Mouse (Mus musculus) hindbrain, embryonic 10.5 days (tissue): ENCODE data around the gene Luc7l2. TPM values are rescaled to one million over a fixed set of nuclear protein-coding genes. Genes with fewer than 3 reads are reported as not detected.
A peak's percentile ranks its signal among the peaks of the same experiment; 100 is the strongest.

Experiments used
- DNase-seq: peaks from one replicate; pipeline ENCODE4 v3.0.0-alpha.2; 2017; ENCODE audit warnings: low spot score
- H3K27ac ChIP-seq: fragments of 300-500 bp; sonication (generic); 2 replicates; pipeline ENCODE4 v1.5.1; 2016; ENCODE audit warnings: mild to moderate bottlenecking, moderate library complexity
- H3K27me3 ChIP-seq: fragments of 300-500 bp; sonication (generic); 2 replicates; pipeline ENCODE4 v1.6.1; 2016; ENCODE audit warnings: mild to moderate bottlenecking; ENCODE audit not compliant: poor library complexity, insufficient read depth, severe bottlenecking
- H3K36me3 ChIP-seq: fragments of 300-500 bp; sonication (generic); 2 replicates; pipeline ENCODE4 v1.6.1; 2016; ENCODE audit warnings: mild to moderate bottlenecking, moderate library complexity
- H3K4me1 ChIP-seq: fragments of 300-500 bp; sonication (generic); replicated peaks from 2 replicates; pipeline ENCODE4 v1.6.1; 2016; ENCODE audit warnings: mild to moderate bottlenecking
- H3K4me3 ChIP-seq: fragments of 300-500 bp; sonication (generic); 2 replicates; pipeline ENCODE4 v1.5.1; 2016; ENCODE audit warnings: mild to moderate bottlenecking, moderate library complexity
- H3K9me3 ChIP-seq: fragments of 300-500 bp; sonication (generic); 2 replicates; pipeline ENCODE4 v1.6.1; 2016; ENCODE audit warnings: mild to moderate bottlenecking, moderate library complexity
- WGBS: fragments of 180-500 bp; shearing (Covaris S2); methylation state at CpG from one replicate; pipeline ENCODE4 v1.1.7; 2016; 5-methylcytosine and 5-hydroxymethylcytosine counted together
- polyA plus RNA-seq: library from polyadenylated mRNA; unstranded; fragments of >200 nt; fragmentation: Nextera tagmentation; extraction: Ambion mirVana; gene quantifications from 2 replicates; pipeline ENCODE4 v1.2.1, GENCODE M21; 2016

Gene Luc7l2
- 32.7 and 36.5 TPM in 2 replicates for polyA plus RNA-seq

DNA sequence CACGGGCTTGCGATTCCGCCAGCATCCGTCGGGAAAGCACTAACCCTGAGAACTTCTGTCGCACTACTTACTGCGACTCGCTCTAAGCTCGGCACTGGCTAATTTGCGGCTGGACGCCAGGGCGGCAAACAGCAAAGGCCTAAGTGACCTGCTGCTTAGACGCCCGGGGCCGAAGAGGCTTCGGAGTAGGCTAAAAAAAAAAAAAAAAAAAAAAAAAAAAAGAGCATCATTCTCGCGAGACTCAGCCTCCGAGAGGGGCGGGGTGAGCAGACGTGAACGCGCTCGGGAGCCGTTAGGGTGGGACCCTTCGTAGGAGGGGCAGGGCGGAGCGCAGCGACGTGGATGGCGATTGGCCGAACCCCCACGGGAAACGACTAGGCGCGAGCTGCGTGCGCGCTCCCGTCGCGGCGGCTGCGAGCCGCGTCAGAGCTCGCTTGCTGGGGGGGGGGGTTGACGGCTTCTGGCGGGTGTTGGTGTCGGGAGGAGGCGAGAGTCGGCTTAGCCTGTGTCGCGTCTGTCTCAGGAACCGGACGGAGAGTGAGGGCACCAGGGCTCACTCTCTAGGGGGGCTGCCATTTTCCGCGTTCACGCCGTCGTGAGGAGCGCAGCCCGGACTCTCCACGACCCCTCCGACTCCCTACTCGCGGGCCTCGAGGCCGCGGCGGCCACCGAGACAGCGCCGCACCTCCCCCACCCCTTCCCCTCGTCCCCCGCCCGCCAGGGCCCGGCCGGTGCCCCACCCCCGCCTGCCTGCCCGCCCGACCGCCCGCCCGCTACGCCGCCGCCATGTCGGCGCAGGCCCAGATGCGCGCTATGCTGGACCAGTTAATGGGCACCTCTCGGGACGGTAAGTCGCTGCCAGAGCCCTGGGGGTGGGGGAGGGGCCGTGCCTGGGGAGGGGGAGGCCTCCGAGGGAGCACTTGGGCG lies at the start of gene Luc7l2:
Gene Luc7l2, plus strand, starts transcription at position 273 of the 927 bp plus-strand sequence.
- Histone ChIP-seq H3K27me3 (no peaks in the 10 kb centered on the region), H3K4me3 (peak within 1 kb of the TSS; percentile 87), H3K36me3 (peaks cover 13% of the 10 kb centered on the region), H3K27ac (peak within 1 kb of the TSS; percentile 100), H3K9me3 (no peaks in the 10 kb centered on the region), H3K4me1 (peaks cover 31% of the 10 kb centered on the region)
- DNase-seq: peak; percentile 97
- under 1% methylated on average over 97 of the region's 98 CpGs for WGBS

DNA sequence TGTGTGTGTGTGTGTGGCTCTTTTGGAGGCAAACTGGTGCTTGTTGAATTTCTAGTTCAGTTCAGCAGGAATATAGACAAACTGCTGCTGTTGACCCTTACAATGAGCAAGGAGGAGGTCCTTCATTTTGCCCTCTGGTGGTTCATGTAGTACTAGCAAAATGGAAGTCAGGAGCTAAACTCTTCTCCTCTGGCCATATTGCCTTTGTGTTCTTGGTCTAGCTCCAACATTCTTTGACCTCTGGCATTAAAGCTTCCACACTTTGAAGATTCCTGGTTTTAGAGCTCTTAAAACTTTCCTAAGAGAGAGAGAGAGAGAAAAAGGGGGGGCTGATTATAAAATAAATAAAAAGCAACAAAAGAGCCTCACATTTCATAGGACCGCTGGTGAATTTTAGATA lies 39.0 kb upstream of the Luc7l2 start:
- H3K36me3 ChIP-seq: no peaks in the 10 kb centered on the region
- no peak overlapping the region for H3K4me3 ChIP-seq
- no peak overlapping the region for H3K27ac ChIP-seq
- H3K27me3 ChIP-seq: no peaks in the 10 kb centered on the region
- no peaks in the 10 kb centered on the region for H3K9me3 ChIP-seq
- 96% methylated on average over 1 of the region's 1 CpGs for WGBS
- no peak for DNase-seq
- no peaks in the 10 kb centered on the region for H3K4me1 ChIP-seq

DNA sequence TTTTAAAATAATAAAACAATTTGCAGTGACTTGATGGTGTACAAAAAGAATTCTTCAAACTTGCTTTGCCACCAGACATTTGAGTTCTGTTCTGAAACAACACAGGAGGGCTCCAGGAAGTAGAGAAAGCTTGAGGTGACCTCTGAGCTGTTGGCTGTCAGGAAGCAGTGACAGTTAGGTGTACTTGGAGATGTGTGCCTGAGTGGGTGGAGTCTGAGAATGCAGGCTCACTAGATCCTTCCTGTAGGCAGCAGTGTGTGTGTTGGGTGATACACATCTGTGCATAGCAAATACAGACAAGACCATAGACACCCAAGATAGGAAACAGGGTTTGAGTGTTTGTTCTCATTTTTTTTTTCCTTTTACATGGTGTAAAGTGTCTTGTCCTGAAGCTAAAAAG lies 38.3 kb upstream of the Luc7l2 start:
- no peaks in the 10 kb centered on the region for H3K27me3 ChIP-seq
- H3K36me3 ChIP-seq: no peaks in the 10 kb centered on the region
- H3K4me3 ChIP-seq: no peak overlapping the region
- no peak for DNase-seq
- no peak overlapping the region for H3K27ac ChIP-seq
- H3K9me3 ChIP-seq: no peaks in the 10 kb centered on the region
- H3K4me1 ChIP-seq: no peaks in the 10 kb centered on the region

DNA sequence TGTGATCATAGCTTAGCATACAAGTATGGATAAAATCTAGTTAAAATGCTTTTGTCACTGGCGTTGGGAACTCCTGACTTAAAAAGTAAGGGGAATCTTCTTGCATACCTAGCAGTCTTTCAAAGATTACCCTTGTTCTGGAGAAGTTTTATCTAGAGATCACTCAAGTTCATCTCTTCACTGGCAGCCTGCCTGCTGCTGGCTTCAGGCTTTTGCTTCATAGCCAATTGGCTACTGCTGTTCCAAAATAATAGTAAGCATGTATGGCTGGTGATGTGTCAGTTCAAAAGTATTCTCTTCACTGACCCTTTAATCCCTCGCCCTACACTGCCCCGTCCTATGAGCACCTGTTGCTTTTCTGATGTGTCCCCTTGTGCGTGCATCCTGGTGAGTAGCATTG lies 35.9 kb upstream of the Luc7l2 start:
- Histone ChIP-seq H3K36me3 (no peaks in the 10 kb centered on the region), H3K9me3 (no peaks in the 10 kb centered on the region), H3K4me1 (no peaks in the 10 kb centered on the region), H3K27ac (no peak overlapping the region), H3K27me3 (no peaks in the 10 kb centered on the region), H3K4me3 (no peak overlapping the region)
- DNase-seq: no peak
- WGBS: 95% methylated on average over 4 of the region's 4 CpGs

DNA sequence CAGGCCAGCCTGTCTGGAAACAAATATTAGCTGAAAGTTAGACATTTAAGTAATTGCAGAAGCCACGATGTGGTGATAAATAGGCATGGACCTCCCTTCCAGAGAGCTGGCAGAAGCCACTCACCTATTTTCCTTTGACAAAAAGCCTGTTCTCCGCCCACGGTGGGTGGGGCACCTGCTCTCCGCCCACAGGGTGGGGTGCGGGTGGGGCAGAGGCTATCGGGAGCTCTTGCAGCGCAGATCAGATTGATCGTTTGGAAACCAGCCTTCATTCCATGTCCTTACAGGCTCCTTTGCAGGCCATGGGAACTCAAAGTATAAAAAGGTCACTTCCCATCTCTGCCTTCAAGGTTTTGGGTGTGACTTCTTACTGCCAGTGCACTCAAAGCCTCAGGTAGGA lies 27.3 kb upstream of the Luc7l2 start:
- Histone ChIP-seq H3K4me1 (peaks cover 6% of the 10 kb centered on the region; the same call in 1 of the 2 replicates), H3K27ac (no peak overlapping the region), H3K9me3 (no peaks in the 10 kb centered on the region), H3K27me3 (no peaks in the 10 kb centered on the region), H3K36me3 (peaks cover 11% of the 10 kb centered on the region; the same call in 1 of the 2 replicates), H3K4me3 (no peak overlapping the region)
- DNase-seq: no peak
- WGBS: 31% methylated on average over 8 of the region's 8 CpGs

DNA sequence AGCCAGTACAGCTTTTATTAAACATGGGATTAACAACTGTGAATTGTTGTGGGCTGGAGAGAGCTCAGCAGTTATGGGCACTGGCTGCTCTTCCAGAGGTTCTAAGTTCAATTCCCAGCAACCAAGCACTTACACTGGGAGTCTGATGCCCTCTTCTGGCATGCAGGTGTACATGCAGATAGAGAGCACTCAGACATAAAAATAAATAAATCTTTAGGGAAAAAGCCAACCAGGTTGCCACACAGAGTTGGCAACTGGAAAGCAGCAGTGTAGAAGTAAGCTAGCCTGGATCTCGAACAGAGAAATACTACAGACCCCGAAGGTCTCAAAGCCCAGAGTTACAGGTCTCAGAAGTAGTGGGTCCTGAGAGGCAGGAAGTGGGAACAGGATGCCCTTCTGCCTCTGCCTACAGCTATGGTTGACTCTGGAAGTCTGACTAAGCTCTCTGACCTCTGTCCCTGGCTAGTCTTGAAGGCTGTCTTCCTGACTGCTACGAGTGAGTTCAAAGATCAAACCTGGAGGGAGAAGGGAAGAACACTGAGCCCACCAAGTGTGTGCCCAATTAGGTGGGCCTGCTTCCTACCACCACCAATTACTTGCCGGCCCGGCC lies 19.8 kb upstream of the Luc7l2 start:
- Histone ChIP-seq H3K36me3 (no peaks in the 10 kb centered on the region), H3K27me3 (no peaks in the 10 kb centered on the region), H3K4me3 (no peak overlapping the region), H3K9me3 (no peaks in the 10 kb centered on the region), H3K27ac (no peak overlapping the region), H3K4me1 (peaks cover 19% of the 10 kb centered on the region)
- peak; percentile 31 for DNase-seq
- WGBS: 57% methylated on average over 5 of the region's 5 CpGs

DNA sequence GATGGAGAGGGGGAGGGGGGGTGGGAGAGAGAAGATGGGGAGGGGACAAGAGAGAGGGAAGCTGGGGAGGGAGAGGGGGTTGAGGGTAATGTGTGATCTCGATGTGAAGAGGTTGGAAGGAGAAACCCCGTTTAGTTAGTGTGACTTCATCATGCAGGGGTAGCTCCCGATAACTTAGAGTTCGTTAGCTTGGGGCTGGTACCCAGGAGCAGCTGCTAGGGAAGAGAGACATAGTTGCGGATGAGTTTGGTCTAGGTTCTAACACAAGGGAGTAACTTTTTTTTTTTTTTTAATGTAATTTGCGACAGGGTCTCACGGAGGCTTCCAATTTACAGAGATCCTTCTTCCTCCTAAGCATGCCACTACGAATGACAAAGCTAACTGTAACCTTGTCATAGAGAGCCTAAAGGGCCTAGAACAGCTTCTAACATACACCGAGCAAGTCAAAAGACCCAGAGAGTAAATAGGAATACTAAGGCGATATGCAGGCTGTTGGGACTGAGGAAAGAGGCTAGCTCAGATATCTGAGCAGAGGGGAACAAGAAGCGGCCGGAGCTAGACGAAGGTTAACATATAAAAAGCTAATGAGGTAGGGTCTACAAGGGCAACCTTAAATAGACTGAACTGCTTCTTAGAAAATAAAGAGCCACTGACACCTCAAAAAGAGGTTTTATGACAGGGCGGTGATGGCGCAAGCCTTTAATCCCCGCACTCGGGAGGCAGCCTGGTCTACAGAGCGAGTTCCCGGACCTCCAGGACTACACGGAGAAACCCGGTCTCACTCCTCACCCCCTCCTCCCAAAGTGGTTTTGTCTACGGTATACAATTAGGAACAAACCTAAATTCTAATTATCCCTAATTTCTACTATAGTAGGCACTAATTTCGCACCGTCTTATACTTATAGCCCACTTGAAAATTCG lies 18.4 kb upstream of the Luc7l2 start:
- Histone ChIP-seq H3K9me3 (no peaks in the 10 kb centered on the region), H3K4me3 (peak overlapping the region; percentile 89), H3K27me3 (no peaks in the 10 kb centered on the region), H3K27ac (peak overlapping the region; percentile 98), H3K36me3 (no peaks in the 10 kb centered on the region), H3K4me1 (peaks cover 19% of the 10 kb centered on the region)
- WGBS: 10% methylated on average over 25 of the region's 25 CpGs
- DNase-seq: peak; percentile 8

DNA sequence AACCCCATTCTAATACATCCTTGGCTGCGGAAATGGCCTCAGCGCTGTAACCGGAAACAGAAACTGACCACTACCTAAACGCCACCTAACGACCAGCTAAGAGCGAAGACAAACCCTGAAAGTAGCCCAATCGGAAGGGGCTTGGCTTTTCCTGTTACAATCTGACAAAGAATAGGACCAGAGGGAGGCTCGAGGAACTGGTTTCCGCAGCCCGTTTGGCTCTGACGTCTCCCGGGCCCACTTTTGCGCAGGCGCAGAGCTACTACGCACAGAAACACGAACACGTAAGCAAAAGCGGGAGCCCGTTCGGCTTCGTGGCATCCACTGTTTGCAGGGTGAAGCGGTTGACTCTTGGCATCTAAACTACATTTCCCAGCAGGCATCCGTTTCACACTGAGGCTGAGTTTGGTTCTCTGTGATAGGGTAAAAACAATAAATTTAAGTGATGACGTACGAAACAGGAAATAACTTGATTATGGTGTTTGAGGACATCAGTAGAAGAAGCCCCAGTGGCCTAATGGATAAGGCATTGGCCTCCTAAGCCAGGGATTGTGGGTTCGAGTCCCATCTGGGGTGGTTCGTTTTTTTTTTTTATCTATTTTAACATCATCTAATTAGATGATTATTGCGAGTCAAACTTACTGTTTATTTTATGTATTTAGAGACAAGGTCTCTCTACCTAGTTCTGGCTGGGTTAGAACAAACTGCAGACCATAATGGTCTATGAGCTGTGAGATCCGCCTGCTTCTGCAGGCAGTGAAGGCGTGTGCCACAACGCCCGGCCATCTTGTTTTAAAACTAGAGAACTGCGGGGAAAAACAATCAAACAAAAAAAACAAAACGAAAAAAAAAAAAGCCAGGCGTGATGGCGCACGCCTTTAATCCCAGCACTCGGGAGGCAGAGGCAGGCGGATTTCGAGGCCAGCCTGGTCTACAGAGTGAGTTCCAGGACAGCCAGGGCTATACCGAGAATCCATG lies 17.4 kb upstream of the Luc7l2 start, which contains the start of gene Fmc1:
Gene Fmc1, plus strand, starts transcription at position 75 of the 978 bp plus-strand sequence.
- Histone ChIP-seq H3K27ac (peak within 1 kb of the TSS; percentile 98), H3K9me3 (no peaks in the 10 kb centered on the region), H3K36me3 (no peaks in the 10 kb centered on the region), H3K4me3 (peak within 1 kb of the TSS; percentile 89), H3K4me1 (peaks cover 19% of the 10 kb centered on the region), H3K27me3 (no peaks in the 10 kb centered on the region)
- DNase-seq: peak; percentile 97
- 5% methylated on average over 41 of the region's 41 CpGs for WGBS

DNA sequence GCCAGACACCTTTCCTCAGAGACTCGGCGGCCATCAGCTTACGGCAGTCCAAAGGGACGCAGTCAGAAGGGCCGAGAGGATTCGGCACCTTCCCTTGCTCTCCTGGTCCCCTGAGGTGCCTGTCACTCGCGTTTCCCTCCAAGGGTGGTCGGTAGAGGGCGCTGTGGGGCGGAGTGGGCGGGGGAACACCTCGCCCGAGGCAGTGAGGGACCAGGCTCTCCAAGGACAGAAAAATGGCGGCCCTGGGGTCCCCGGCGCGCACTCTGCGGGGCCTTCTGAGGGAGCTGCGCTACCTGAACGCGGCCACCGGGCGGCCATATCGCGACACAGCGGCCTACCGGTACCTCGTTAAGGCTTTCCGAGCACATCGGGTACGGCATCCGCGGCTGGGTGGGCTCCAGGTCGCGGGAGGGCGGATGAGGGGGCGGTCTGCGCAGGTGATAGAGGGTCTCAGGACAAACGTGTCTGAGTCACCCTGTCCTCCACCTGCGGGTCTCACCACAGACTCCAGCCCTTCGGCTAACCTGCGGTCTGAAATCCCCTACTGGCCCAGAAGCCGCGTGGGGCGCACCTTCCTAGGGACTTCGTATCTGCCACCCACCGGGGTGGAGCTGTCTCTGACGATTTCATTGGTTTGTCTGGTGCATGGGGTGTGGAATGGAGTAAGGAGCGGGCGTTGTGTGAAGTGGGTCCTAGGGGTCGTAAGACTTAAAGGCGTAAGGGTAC lies 16.3 kb upstream of the Luc7l2 start:
- Histone ChIP-seq H3K4me3 (peak overlapping the region; percentile 89), H3K27ac (peak overlapping the region; percentile 98), H3K36me3 (peaks cover 8% of the 10 kb centered on the region), H3K9me3 (no peaks in the 10 kb centered on the region), H3K27me3 (no peaks in the 10 kb centered on the region), H3K4me1 (peaks cover 19% of the 10 kb centered on the region)
- under 1% methylated on average over 53 of the region's 53 CpGs for WGBS
- peak; percentile 99 for DNase-seq

DNA sequence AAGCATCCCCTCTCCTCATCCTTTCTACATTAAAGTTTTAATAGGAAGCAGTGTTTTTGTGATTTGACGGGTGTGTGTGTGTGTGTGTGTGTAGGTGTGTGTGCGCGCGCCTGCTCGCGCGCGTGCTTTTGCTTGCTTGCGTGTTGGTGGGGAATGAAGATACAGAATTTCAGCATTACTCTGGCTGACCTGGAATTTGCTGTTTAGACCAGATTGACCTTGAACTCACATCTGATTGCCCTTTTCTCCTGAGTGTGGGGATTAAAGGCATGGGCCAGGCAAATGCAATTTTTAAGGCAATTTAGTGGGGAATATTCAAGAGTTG lies 15.8 kb upstream of the Luc7l2 start:
- no peaks in the 10 kb centered on the region for H3K9me3 ChIP-seq
- H3K27me3 ChIP-seq: no peaks in the 10 kb centered on the region
- H3K27ac ChIP-seq: peak overlapping the region; percentile 98
- H3K36me3 ChIP-seq: peaks cover 13% of the 10 kb centered on the region
- no peak for DNase-seq
- peaks cover 19% of the 10 kb centered on the region for H3K4me1 ChIP-seq
- WGBS: 2% methylated on average over 9 of the region's 9 CpGs
- H3K4me3 ChIP-seq: peak overlapping the region; percentile 89

DNA sequence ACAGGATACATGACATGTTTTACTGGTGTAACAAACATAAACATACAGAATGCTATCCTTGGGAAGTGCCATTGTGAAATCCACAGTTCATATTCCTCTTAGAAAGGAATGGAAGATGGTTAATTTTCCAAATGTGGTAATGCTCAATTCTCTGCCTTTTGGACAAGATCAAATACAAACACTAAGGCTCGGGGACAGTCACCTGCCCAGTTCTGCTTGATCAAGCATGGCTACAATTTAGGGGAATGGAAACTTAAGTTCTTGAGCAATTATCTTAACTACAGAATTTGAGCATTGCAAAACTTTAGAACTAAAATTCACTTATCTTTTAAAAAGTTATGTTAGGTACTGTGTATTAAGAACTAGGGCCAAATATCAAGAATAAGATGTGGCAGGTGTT lies 15.3 kb upstream of the Luc7l2 start:
- WGBS: 87% methylated on average over 1 of the region's 1 CpGs
- peaks cover 19% of the 10 kb centered on the region for H3K4me1 ChIP-seq
- no peaks in the 10 kb centered on the region for H3K9me3 ChIP-seq
- peak overlapping the region; percentile 89 for H3K4me3 ChIP-seq
- no peaks in the 10 kb centered on the region for H3K27me3 ChIP-seq
- peaks cover 18% of the 10 kb centered on the region for H3K36me3 ChIP-seq
- no peak for DNase-seq
- H3K27ac ChIP-seq: no peak overlapping the region
